Mouse (Mus musculus) lung, embryonic 14.5 days (tissue): ENCODE results near the gene Foxred2. TPM values are rescaled to one million over a fixed set of nuclear protein-coding genes. Genes with fewer than 3 reads are reported as not detected.

Experiments
- ATAC-seq: fragments of 200-750 bp; cut with Nextera tagmentation; 2 replicates; pipeline ENCODE4 v1.8.0; 2017; ENCODE audit warnings: mild to moderate bottlenecking, moderate TSS enrichment, moderate library complexity; ENCODE audit not compliant: insufficient read depth
- DNase-seq: peaks from one replicate; pipeline ENCODE4 v3.0.0-alpha.2; 2015
- H3K27ac ChIP-seq: fragments of 300-500 bp; sonication (generic); 2 replicates; pipeline ENCODE4 v1.5.1; 2014; ENCODE audit warnings: low read depth, mild to moderate bottlenecking, moderate library complexity
- H3K27me3 ChIP-seq: fragments of 300-500 bp; sonication (generic); 2 replicates; pipeline ENCODE4 v1.6.1; 2014; ENCODE audit warnings: low read length, control low read depth; ENCODE audit not compliant: insufficient read depth
- H3K36me3 ChIP-seq: fragments of 300-500 bp; sonication (generic); 2 replicates; pipeline ENCODE4 v1.6.1; 2014; ENCODE audit warnings: control low read depth; ENCODE audit not compliant: insufficient read depth
- H3K4me1 ChIP-seq: fragments of 300-500 bp; sonication (generic); 2 replicates; pipeline ENCODE4 v1.6.1; 2014; ENCODE audit warnings: antibody characterized with exemption, control low read depth; ENCODE audit not compliant: insufficient read depth
- H3K4me2 ChIP-seq: fragments of 300-500 bp; sonication (generic); 2 replicates; pipeline ENCODE4 v1.6.1; 2014; ENCODE audit warnings: mild to moderate bottlenecking
- H3K4me3 ChIP-seq: fragments of 300-500 bp; sonication (generic); 2 replicates; pipeline ENCODE4 v1.5.1; 2014; ENCODE audit warnings: low read depth, low read length
- H3K9ac ChIP-seq: fragments of 300-500 bp; sonication (generic); 2 replicates; pipeline ENCODE4 v1.6.1; 2014
- H3K9me3 ChIP-seq: fragments of 300-500 bp; sonication (generic); 2 replicates; pipeline ENCODE4 v1.6.1; 2016; ENCODE audit warnings: low read depth, low read length, control low read depth
- CTCF ChIP-seq: IDR thresholded peaks from 2 replicates; pipeline ENCODE4 v1.5.1; 2016; ENCODE audit warnings: antibody characterized with exemption, low read depth
- WGBS: fragments of 180-500 bp; shearing (Covaris S2); extraction: QIAGEN DNeasy Blood & Tissue Kit; methylation state at CpG from one replicate; pipeline ENCODE4 v1.1.7; 2014; 5-methylcytosine and 5-hydroxymethylcytosine counted together
- polyA plus RNA-seq: library from polyadenylated mRNA; unstranded; fragments of >200 nt; fragmentation: Nextera tagmentation; extraction: Ambion mirVana; gene quantifications from 2 replicates; pipeline ENCODE4 v1.2.1, GENCODE M21; 2014

Gene Foxred2
- polyA plus RNA-seq, 1 experiment from 2014 or later: 5.4 TPM

DNA sequence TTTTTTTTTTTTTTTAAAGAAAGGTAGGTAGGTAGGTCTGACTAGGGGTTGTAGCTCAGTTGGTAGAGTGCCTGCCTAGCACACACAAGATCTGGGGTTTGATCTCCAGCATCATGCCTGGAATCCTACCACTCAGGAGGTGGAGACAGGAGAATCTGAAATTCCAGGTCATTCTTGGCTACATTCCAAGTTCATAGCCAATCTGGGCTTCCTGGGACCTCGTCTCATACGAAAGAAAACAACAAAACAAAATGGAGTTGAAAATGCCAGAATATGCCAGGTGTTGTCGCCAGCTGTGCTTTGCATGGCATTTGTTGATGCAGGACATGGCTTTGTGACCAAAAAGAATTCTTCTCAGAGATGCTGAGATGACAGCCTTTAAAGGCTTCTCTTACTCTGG lies 23.3 kb downstream of the Foxred2 start:
- no peaks in the 10 kb centered on the region for H3K36me3 ChIP-seq
- peak overlapping the region; percentile 40 for H3K4me2 ChIP-seq
- no peak for ATAC-seq
- H3K4me3 ChIP-seq: no peak overlapping the region
- H3K27ac ChIP-seq: no peak overlapping the region
- DNase-seq: no peak
- no peaks in the 10 kb centered on the region for H3K9me3 ChIP-seq
- 60% methylated on average over 3 of the region's 3 CpGs for WGBS
- H3K27me3 ChIP-seq: no peaks in the 10 kb centered on the region
- 0 out of 2 replicates have a peak, but pooled peaks cover 5% of the 10 kb centered on the region for H3K4me1 ChIP-seq
- 0 out of 2 replicates have a peak overlapping the region, but pooled peaks have one; percentile 23 for H3K9ac ChIP-seq
- no peak for TF ChIP-seq CTCF

DNA sequence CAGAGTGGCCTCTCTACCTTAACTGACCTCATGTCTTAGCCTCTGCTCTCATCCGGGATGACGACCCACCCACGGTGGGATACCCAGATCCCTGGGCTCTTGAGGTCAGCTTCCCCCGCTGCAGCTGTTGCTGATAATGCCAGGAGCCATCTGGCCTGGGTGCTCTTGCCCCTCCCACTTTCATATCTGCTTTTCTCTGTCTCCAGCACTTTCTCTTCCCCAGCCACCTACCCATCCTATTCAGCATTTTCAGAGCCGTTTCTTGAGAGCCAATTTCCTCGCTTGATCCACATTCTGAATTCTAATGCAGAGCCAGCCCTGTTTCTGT lies 24.9 kb downstream of the Foxred2 start:
- peaks cover 12% of the 10 kb centered on the region for H3K4me1 ChIP-seq
- H3K36me3 ChIP-seq: peaks cover 11% of the 10 kb centered on the region; the same call in 1 of the 2 replicates
- H3K27ac ChIP-seq: no peak overlapping the region
- no peaks in the 10 kb centered on the region for H3K9me3 ChIP-seq
- WGBS: 47% methylated on average over 6 of the region's 6 CpGs
- H3K4me3 ChIP-seq: no peak overlapping the region
- no peaks in the 10 kb centered on the region for H3K27me3 ChIP-seq
- no peak overlapping the region for H3K9ac ChIP-seq
- H3K4me2 ChIP-seq: no peak overlapping the region
- TF ChIP-seq CTCF: no peak
- ATAC-seq (no peak), DNase-seq (no peak)

GRCm38 (mm10) chr15:77930986-77931688 lies 25.4 kb downstream of the Foxred2 start:
- no peak overlapping the region for H3K4me2 ChIP-seq
- H3K36me3 ChIP-seq: peaks cover 15% of the 10 kb centered on the region
- no peak for DNase-seq
- no peaks in the 10 kb centered on the region for H3K27me3 ChIP-seq
- ATAC-seq: no peak
- 64% methylated on average over 6 of the region's 6 CpGs for WGBS
- H3K9ac ChIP-seq: no peak overlapping the region; the same call in 1 of the 2 replicates
- TF ChIP-seq CTCF: no peak
- H3K4me1 ChIP-seq: peaks cover 12% of the 10 kb centered on the region
- no peak overlapping the region for H3K4me3 ChIP-seq
- no peaks in the 10 kb centered on the region for H3K9me3 ChIP-seq
- H3K27ac ChIP-seq: no peak overlapping the region

DNA sequence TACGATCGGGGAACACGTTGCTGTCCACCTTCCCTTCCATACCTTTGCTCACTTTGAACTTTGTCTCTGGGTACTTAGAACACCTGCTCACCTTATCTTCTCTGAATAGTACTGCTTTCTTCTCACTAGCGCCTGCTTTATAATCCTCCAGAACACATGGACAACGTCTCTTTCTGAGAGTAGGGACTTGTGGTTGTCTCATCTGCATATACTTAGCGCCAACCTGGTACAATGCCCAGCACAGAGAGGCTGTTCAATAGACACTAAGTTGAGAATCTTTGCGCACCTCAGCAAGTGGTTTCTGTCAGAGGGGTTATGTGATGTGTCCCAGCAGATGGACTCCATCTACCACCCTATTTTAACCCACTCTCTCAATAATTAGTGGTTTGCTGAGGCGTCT lies 26.7 kb downstream of the Foxred2 start:
- Histone ChIP-seq H3K4me2 (peak overlapping the region; percentile 91), H3K4me3 (peak overlapping the region; percentile 56), H3K36me3 (peaks cover 22% of the 10 kb centered on the region), H3K27ac (peak overlapping the region; percentile 84; the same call in 1 of the 2 replicates), H3K27me3 (no peaks in the 10 kb centered on the region), H3K4me1 (peaks cover 12% of the 10 kb centered on the region), H3K9me3 (no peaks in the 10 kb centered on the region), H3K9ac (peak overlapping the region; percentile 65)
- TF ChIP-seq CTCF: no peak
- 45% methylated on average over 8 of the region's 8 CpGs for WGBS
- ATAC-seq (no peak), DNase-seq (no peak)

GRCm38 (mm10) chr15:77928673-77929331 lies 27.7 kb downstream of the Foxred2 start, which contains the start of gene Txn2:
Txn2 (minus strand) TSS chr15:77929006.
- H3K4me3 ChIP-seq: peak within 1 kb of the TSS; percentile 56
- H3K36me3 ChIP-seq: peaks cover 31% of the 10 kb centered on the region
- H3K9me3 ChIP-seq: no peaks in the 10 kb centered on the region
- H3K9ac ChIP-seq: peak within 1 kb of the TSS; percentile 65
- ATAC-seq (peak; percentile 97), DNase-seq (peak; percentile 99)
- H3K27ac ChIP-seq: peak within 1 kb of the TSS; percentile 94
- peaks cover 12% of the 10 kb centered on the region for H3K4me1 ChIP-seq
- no peaks in the 10 kb centered on the region for H3K27me3 ChIP-seq
- WGBS: under 1% methylated on average over 34 of the region's 34 CpGs
- TF ChIP-seq CTCF: peak; percentile 34
- peak within 1 kb of the TSS; percentile 91 for H3K4me2 ChIP-seq

GRCm38 (mm10) chr15:77928091-77928490 lies 28.4 kb downstream of the Foxred2 start:
- peak overlapping the region; percentile 56 for H3K4me3 ChIP-seq
- 17% methylated on average over 4 of the region's 4 CpGs for WGBS
- ATAC-seq: no peak
- H3K27ac ChIP-seq: peak overlapping the region; percentile 94
- no peaks in the 10 kb centered on the region for H3K9me3 ChIP-seq
- H3K4me1 ChIP-seq: peaks cover 12% of the 10 kb centered on the region
- TF ChIP-seq CTCF: no peak
- H3K36me3 ChIP-seq: peaks cover 38% of the 10 kb centered on the region
- H3K4me2 ChIP-seq: peak overlapping the region; percentile 75
- peak overlapping the region; percentile 65 for H3K9ac ChIP-seq
- H3K27me3 ChIP-seq: no peaks in the 10 kb centered on the region
- DNase-seq: no peak

GRCm38 (mm10) chr15:77926921-77927320 lies 29.6 kb downstream of the Foxred2 start:
- peaks cover 50% of the 10 kb centered on the region for H3K36me3 ChIP-seq
- WGBS: 90% methylated on average over 5 of the region's 5 CpGs

More at GRCm38 (mm10) chr15:77926921-77927320, 29.6 kb downstream of the Foxred2 start:
- TF ChIP-seq CTCF: no peak
- Histone ChIP-seq H3K9ac (no peak overlapping the region), H3K9me3 (no peaks in the 10 kb centered on the region), H3K4me2 (no peak overlapping the region), H3K27me3 (no peaks in the 10 kb centered on the region), H3K4me3 (no peak overlapping the region), H3K27ac (no peak overlapping the region), H3K4me1 (peaks cover 12% of the 10 kb centered on the region)
- DNase-seq: no peak
- ATAC-seq: no peak
